In the genomic region with DNA sequence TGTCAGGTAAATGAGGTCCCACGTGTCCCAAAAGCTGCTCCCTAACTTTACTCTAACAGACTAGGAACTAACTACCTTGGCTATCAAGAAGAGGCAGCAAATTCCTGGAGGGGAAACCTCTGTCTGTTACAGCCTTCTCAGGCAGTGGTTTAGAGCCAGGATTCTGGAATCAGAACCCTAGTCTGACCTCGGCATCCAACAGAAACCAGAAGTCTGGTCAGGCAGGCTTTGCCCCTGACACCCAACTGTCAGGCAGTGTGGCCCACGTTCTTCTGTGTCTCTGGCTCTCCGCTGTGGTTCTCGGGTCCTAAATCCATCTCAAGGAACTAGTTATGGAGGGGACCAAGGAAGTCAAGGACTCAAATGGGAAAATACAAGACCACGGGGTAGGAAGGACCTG, we compare ENCODE assay signal across 8 mouse cellular contexts. TPM values are rescaled to one million over a fixed set of nuclear protein-coding genes. Genes with fewer than 3 reads are reported as not detected.
DNase-seq lines count a peak whose midpoint lies in the region; ATAC-seq and TF ChIP-seq lines count a peak whose summit lies in the region.

A gene (minus strand): TSS at position 101 of the 400 bp plus-strand sequence.

- peak within 1 kb of the TSS; percentile 81 for H3K4me3 ChIP-seq in thymus, adult 2 months (ENCODE audit: control insufficient read depth, insufficient read depth, low read length)
- H3K4me3 ChIP-seq in limb, embryonic 13.5 days = peak within 1 kb of the TSS; percentile 77

- 0 out of 2 replicates have a peak, but pooled peaks cover 12% of the 10 kb centered on the region for H3K36me3 ChIP-seq in thymus, adult 2 months (ENCODE audit: control insufficient read depth, insufficient read depth, low read length)
- H3K36me3 ChIP-seq in limb, embryonic 13.5 days = peaks cover 48% of the 10 kb centered on the region

- H3K27ac ChIP-seq in thymus, adult 2 months (ENCODE audit: control insufficient read depth, insufficient read depth, low read length) = no peak within 1 kb of the TSS
- peak within 1 kb of the TSS; percentile 84 for H3K27ac ChIP-seq in limb, embryonic 13.5 days

- no peak for TF ChIP-seq CTCF in thymus, adult 2 months (IDR thresholded peaks at IDR 0.05; ENCODE audit: borderline replicate concordance, control insufficient read depth, extremely low read depth, insufficient read depth, low read length, poor library complexity)

- no peak for ATAC-seq in limb, embryonic 13.5 days (ENCODE audit: low FRiP score, low read depth)
- no peak for ATAC-seq in granulocyte monocyte progenitor cell, adult 5-6 weeks (replicated peaks; ENCODE audit: poor library complexity, severe bottlenecking)
- no peak for ATAC-seq in megakaryocyte progenitor cell, adult 5-6 weeks (replicated peaks; ENCODE audit: poor library complexity)

- no peaks in the 10 kb centered on the region for H3K9me3 ChIP-seq in limb, embryonic 13.5 days

- no peak for TF ChIP-seq POLR2A in thymus, adult 2 months (IDR thresholded peaks at IDR 0.05; ENCODE audit: control insufficient read depth, extremely low read depth, insufficient read depth, low read length, poor library complexity)

- 80% methylated on average over 6 of the region's 6 CpGs for WGBS in thymus, adult 2 months
- 73% methylated on average over 6 of the region's 6 CpGs for WGBS in limb, embryonic 13.5 days

- H3K4me1 ChIP-seq in thymus, adult 2 months (replicated peaks; ENCODE audit: control insufficient read depth, insufficient read depth, low read length) = peaks cover 12% of the 10 kb centered on the region
- H3K4me1 ChIP-seq in limb, embryonic 13.5 days = peaks cover 14% of the 10 kb centered on the region

- intact Hi-C loops in gastrocnemius, postnatal 14 days (cut with DNase I; ENCODE audit: low total_unique reads) = no loop called here

- peak within 1 kb of the TSS; percentile 88 for H3K4me2 ChIP-seq in limb, embryonic 13.5 days (replicated peaks)

- H3K9ac ChIP-seq in limb, embryonic 13.5 days = peak within 1 kb of the TSS; percentile 94

- DNase-seq in gastrocnemius, postnatal 14 days = no peak
- no peak for DNase-seq in gastrocnemius, postnatal 10 days
- DNase-seq in thymus, adult 2 months = no peak
- DNase-seq in thymus, postnatal 36 days = no peak
- no peak for DNase-seq in thymus, postnatal 10 days (ENCODE audit: low spot score in 2 of 2)

- no peaks in the 10 kb centered on the region for H3K27me3 ChIP-seq in thymus, adult 2 months (ENCODE audit: control insufficient read depth, insufficient read depth, low read length)
- no peaks in the 10 kb centered on the region for H3K27me3 ChIP-seq in limb, embryonic 13.5 days

RNA-seq across cellular contexts. Expression of the gene that starts here (rescaled TPM):
- 10 to 100 TPM; 10.8 to 13.4 TPM for total RNA-seq in gastrocnemius, postnatal 14 days (2021)
- total RNA-seq in gastrocnemius, postnatal 10 days (2021) = 10 to 100 TPM in 1 of 2 experiments, 1 to 10 TPM in 1; 9.6 to 14.5 TPM
- polyA plus RNA-seq in thymus, adult 2 months (2012; rRNA removed) = 0.88 and 1.1 TPM in 2 replicates
- polyA plus RNA-seq in limb, embryonic 13.5 days (2015; fragmentation: Nextera tagmentation; extraction: Ambion mirVana) = 2.3 and 2.6 TPM in 2 replicates
- total RNA-seq in granulocyte monocyte progenitor cell, adult 5-6 weeks (2014; fragmentation: Nextera tagmentation) = not detected in 2 replicates
- not detected in 2 replicates for total RNA-seq in granulocyte monocyte progenitor cell, adult 5-6 weeks (2017)
- total RNA-seq in megakaryocyte progenitor cell, adult 5-6 weeks (2015) = not detected in 2 replicates
- 0.10 TPM in 1 of 2 replicates, not detected in the other for total RNA-seq in megakaryocyte progenitor cell, adult 5-6 weeks (2017)

Comparison
In these comparisons a context has a peak if more than half of its experiments do, and no peak if none do; other contexts are left out.
1. RNA of the gene that starts here (total RNA-seq): 9.6 to 14.5 TPM in gastrocnemius, postnatal 10 days and 10.8 to 13.4 TPM in gastrocnemius, postnatal 14 days; not detected in granulocyte monocyte progenitor cell, adult 5-6 weeks and 0.10 TPM in megakaryocyte progenitor cell, adult 5-6 weeks; every median in the first group is over 4 times any median in the second.